Mouse (Mus musculus) A20 (cell line): ENCODE data around the gene 9930022D16Rik.

Source experiments
- DNase-seq: peaks from one replicate; pipeline ENCODE4 v3.0.0-alpha.2; 2011; ENCODE audit warnings: low read depth, low spot score

Gene 9930022D16Rik

DNA sequence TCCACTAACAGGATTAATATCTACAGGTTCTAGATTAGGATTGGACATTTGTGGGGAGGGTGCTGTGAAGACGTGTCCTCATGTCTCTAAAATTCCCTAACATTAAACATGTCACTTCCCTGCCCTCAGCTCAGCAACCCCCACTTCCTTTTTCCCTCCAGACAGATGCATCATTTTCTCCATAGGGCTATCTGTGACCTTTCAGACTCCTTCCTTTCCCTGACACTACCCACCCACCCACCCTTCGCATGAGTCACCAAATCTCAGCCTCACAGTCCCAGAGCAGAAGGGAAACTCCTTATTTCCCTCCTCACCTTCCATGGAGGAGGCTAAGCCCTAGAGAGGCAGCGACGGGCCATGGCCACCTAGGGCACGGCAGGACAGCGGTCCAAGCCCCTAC lies at the start of gene 9930022D16Rik:
Gene 9930022D16Rik (plus strand): TSS at position 301 of the 400 bp plus-strand sequence.
- no peak for DNase-seq

DNA sequence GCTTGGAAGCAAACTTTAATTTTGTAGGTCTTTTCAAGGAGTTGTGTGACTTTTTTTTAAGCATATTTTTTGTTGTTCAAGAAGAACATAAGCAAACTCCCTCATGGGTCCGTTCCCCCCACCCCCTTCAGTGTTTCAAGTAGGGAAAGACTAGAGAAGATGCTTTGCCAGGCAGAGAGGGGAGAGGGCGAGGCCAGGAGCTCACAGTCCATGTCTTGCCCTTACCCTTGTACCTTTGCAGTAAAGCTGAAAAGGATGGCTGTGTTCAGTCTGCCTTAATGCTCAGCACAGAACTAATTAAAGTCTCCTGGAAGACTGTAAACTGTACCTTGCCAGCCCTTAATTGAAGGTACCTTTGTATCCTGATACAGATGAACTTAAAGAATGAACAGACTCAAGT lies 49.4 kb upstream of the 9930022D16Rik start:
- DNase-seq = peak; percentile 69

GRCm38 (mm10) chr11:109364881-109365280 lies 48.8 kb upstream of the 9930022D16Rik start:
- DNase-seq = peak; percentile 83

GRCm38 (mm10) chr11:109365818-109366217 lies 47.9 kb upstream of the 9930022D16Rik start:
- no peak for DNase-seq

- no peak for DNase-seq
Observed at GRCm38 (mm10) chr11:109366802-109367579, 46.7 kb upstream of the 9930022D16Rik start.

DNA sequence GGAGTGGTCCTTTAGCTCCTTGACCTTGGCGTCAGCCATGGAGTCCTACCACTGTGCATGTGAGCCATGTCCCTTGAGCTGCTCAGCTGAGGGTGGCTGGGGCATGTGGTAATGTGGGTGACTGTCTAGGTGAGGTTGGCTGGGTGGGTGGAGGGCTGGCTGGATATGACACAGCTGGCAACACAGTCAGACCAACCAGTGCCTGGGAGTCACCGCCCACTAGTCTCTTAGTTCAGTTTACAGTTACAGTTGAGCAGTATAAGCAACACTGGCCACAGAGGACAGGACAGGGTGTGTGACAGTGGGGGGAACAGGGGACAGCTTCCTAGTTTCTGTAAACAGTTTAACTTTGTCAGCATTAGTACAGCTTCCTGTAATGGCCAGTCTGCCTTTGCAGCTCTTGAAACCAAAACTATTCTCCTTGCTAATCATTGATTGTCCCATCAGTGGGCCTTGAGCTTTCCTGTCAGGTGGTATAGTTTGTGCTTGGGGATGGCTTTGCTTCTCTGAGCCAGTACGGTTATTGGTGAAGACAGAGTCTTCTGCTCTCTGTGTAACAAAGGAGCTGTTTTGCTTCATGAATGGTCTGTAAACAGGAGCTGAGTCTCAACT lies 44.6 kb upstream of the 9930022D16Rik start:
- peak; percentile 30 for DNase-seq

- DNase-seq = peak; percentile 78
Observed at GRCm38 (mm10) chr11:109375412-109375811, 38.3 kb upstream of the 9930022D16Rik start.

- no peak for DNase-seq
Observed at GRCm38 (mm10) chr11:109376484-109377143, 37.1 kb upstream of the 9930022D16Rik start.

DNA sequence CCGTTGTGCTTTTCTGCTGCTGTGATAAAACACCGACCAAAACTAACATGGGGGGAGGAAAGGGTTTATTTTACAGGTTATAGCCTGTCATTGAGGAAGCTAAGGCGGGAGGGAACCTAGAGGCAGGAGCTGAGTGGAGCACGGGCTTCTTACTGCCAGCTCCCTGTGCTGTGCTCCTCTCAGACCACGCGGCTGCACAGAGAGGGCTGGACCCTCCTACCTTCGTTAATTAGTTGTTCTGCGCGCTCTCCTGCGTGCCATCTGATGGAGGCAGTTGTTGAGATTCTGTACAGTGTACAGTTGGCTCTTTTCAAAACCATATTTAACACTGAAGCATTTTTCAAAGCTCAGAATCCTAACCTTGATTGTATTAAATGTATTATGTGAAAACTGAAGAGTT lies 36.2 kb upstream of the 9930022D16Rik start:
- DNase-seq = no peak

- DNase-seq = no peak
Observed at GRCm38 (mm10) chr11:109378051-109378450, 35.7 kb upstream of the 9930022D16Rik start.

GRCm38 (mm10) chr11:109380662-109381061 lies 33.1 kb upstream of the 9930022D16Rik start:
- DNase-seq = no peak

- no peak for DNase-seq
Observed at GRCm38 (mm10) chr11:109385296-109385695, 28.4 kb upstream of the 9930022D16Rik start.

GRCm38 (mm10) chr11:109389046-109389445 lies 24.7 kb upstream of the 9930022D16Rik start:
- no peak for DNase-seq

DNA sequence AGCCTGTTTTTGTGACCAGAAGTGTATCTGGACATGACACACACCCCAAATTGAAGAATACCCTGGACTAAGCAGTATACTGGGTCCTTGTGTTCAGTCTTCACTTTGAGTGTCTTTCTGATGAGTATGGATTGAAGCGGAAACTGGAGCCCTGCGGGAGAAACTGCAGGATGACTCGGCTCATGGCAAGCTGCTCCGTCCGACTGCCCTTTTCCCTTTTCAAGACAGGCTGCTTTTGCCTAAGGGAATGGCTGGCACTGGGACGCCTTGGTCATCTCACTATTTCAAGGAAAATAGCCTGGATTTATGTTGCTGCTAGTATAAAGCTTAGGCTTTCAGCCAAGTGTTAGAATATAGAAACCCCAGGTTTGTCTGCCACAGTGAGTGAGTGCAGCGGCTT lies 22.5 kb upstream of the 9930022D16Rik start:
- DNase-seq = no peak

DNA sequence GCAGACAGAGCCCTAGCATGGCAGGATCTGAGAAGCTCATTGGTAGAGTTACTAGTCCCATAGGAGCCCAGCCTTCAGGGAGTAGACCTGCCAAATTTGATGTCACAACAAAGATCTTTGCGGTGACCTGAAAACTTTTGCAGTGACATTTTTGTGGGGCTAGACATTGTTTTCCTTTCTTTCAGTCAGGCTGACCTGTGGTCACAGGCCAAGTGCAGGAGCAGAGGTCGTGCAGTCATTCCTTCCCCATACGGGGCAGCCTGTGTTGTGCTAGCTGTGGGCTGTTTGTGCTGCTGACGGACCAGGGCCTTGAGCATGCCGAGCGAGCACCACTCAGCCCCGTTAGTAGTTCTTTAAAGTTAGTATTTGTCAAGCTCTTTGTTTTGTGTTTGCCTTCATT lies 22.0 kb upstream of the 9930022D16Rik start:
- no peak for DNase-seq

GRCm38 (mm10) chr11:109392601-109393000 lies 21.1 kb upstream of the 9930022D16Rik start:
- no peak for DNase-seq

GRCm38 (mm10) chr11:109394758-109395157 lies 19.0 kb upstream of the 9930022D16Rik start:
- no peak for DNase-seq

DNA sequence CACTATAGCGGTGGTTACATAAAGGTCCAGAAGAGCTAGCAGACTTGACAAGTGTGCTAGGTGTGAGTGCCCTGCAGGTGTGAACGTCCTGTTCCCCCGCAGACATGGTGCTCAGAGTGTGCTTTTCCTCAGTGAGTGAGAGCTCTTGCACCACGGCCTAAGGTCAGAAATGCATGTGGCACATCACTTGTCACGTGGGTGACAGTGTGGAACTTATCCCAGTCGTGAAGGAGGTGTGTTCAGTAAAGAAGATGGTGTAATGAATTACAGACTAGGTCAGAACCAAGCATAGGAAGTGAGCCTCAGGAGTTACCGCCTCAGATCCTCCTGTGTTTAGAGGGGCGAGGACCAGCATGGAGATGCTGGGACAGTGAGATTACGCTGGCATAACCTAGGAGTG lies 18.4 kb upstream of the 9930022D16Rik start:
- DNase-seq = no peak

- no peak for DNase-seq
Observed at GRCm38 (mm10) chr11:109406431-109406830, 7.3 kb upstream of the 9930022D16Rik start.

- peak; percentile 95 for DNase-seq
Observed at GRCm38 (mm10) chr11:109410197-109410980, 3.3 kb upstream of the 9930022D16Rik start.

DNA sequence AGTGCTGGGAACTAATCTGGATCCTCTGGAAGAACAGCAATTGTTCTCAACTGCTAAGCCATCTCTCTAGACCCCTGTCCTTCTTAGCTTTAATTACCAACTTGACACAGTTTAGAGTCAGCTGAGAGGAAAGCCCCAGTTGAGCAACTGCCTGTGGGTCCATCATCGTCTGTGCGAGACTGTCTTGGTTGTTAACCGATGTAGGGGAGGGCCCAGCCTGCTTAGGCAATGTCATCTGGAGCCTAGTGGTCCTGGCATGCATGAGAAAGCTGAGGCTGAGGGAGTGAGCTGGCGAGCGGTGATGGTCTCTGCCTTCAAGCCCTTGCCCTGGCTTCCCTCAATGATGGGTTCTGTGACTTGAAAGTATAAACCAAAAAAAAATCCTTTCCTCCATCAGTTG lies 1.1 kb downstream of the 9930022D16Rik start:
- DNase-seq = no peak
